Mouse (Mus musculus) layer of hippocampus, adult 18-20 months (tissue): ENCODE measurements around the gene Pcbp4. TPM values are rescaled to one million over a fixed set of nuclear protein-coding genes. Genes with fewer than 3 reads are reported as not detected.

Source experiments
- DNase-seq, 2 experiments: peaks; one replicate each; pipeline ENCODE4 v3.0.0; 2022; ENCODE audit warnings: low spot score in 2 of 2
- total RNA-seq, 2 experiments: library from RNA; stranded (reverse); gene quantifications; 2 replicates each; pipeline ENCODE4 v1.2.3; 2021

Pcbp4 gene
- total RNA-seq, 2 experiments from 2014 or later, result 186 to 198 TPM

DNA sequence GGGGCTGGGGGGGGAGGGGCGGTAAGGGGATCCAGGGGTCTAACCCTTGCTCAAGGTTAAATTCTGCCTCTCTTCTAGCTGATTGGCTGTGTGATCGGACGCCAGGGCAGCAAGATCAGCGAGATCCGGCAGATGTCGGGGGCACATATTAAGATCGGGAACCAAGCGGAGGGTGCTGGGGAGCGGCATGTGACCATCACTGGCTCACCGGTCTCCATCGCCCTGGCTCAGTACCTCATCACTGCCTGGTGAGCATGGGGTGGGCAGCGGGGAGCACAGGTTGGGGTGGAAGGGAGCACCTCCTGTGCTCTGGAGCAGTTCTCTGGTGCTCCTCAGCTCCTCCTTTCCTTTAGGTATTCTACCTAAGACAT lies 9.3 kb downstream of the Pcbp4 start:
- no peak for DNase-seq

DNA sequence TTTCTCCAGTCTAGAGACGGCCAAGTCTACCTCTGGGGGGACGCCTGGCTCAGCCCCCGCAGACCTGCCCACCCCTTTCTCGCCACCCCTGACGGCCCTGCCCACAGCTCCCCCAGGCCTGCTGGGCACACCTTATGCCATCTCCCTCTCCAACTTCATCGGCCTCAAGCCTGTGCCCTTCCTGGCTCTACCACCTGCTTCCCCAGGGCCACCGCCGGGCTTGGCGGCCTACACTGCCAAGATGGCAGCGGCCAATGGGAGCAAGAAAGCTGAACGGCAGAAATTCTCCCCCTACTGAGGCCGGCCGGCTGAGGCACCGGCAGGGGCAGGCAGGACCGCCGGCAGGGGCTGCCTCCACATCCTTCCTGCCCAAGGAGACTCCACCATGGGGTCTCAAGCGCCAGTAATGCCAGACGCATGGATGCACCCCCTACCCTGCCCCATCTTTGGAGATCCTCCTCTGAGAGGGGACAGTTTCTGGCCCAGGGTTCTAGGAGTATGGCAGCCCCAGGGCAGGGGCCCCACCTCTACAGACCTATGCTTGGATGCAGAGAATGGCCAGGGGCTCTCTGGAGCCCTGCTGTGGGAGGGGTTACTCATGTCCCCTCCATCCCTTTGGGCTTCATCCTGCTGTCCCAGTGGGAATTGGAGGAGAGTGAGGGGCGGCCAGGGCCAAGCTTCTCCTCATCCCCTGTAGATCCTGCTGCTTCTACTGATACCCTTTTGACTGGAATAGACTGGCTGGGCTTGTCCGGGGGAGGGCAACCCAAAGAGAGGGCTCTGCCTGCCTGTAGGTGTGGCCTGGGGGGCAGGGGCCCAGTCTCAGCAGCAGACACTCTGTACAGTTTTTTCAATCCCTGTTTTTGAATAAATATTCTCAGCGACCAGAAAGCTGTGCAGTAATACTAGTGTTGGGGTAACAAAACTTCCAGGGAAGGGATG lies 10.3 kb downstream of the Pcbp4 start:
- no peak for DNase-seq

DNA sequence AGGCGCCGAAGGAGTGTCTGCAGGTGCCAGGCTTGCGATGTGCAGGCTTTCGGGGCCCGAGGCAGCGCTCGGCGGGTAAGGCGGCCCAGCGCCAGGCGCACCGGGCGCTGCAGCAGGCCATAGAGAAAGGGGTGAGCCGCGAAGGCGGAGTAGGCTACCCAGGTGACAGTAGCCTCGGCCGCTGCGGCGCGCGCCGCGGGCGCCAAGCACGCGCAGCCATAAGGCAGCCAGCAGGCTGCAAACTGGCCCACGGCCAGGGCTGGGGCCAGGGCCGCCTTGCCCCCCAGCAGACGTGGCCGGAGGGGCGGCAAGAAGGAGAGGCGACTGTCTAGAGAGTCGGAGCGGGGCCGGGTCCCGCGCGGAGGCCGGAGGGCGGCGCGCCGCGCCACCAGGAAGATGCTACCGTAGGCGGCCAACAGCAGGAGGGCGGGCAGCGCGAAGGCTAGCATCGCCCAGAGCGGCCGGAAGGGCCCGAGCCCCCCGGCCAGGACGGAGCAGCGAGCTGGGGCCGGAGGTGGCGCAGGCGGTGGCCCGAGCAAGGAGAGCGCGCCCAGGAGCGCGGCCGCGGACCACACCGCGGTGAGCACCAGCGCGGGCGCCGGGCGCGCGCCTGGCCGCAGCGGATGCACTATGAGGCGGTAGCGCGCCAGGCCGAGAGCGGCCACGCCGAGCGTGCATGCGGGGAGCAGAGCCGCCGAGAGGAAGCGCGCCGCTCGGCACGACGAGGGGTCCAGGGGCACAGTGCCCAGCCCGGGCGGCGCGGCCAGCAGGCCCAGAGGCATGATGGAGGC lies 11.9 kb downstream of the Pcbp4 start:
- peak in 1 of 2 experiments; percentile 80 for DNase-seq

DNA sequence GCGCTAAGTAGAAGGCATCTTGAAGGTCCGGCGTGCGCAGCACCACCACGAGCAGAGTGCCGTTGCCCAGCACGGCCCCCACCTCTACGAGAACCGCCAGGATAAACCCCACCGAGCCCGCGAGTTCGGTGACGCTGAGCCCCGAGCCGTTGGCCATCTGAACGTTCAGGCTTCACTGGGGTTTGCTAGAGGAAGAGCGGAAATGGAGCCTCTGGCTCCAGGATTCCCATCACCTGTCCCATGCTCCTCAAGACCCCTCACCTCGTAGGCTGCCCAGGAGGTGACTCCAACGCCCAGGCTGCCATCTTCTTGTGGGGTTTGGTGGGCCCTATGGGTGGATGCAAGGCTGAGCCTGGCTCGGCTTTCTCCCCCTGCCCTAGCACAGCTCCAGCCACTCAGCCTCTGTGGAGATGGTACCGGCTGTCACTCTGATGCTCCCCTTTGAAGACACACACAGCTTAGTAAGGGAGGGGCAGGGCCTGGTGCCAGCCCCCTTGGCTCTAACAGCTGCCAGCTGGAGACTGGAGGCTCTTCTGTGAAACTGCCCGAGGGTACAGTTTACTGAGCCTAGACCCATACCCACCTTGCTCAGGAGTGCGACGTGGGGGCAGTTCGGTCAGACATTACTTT lies 12.6 kb downstream of the Pcbp4 start, which contains the start of gene Gpr62:
Gene Gpr62 (minus strand): TSS at position 368 of the 630 bp plus-strand sequence.
- peak in 1 of 2 experiments; percentile 76 for DNase-seq

DNA sequence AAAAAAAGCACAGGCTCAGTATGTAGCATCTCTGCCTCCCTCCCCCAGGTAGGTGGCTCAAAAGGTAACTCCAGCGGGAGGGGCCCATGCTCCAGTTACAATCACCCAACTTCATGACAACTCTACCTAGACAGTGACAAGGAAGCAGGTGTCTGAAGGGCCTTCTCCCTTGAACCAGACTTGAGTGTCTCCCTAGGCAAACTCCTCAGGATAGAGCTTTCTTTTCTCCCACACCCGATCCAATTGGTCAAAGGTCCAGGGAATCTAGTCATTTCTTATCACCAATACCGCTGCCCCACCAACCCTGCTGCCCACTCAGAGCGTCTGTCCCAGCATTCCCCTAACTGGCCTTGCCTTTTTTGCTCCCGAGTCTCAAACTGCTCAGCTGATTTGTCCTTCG lies 13.6 kb downstream of the Pcbp4 start:
- DNase-seq, result no peak

DNA sequence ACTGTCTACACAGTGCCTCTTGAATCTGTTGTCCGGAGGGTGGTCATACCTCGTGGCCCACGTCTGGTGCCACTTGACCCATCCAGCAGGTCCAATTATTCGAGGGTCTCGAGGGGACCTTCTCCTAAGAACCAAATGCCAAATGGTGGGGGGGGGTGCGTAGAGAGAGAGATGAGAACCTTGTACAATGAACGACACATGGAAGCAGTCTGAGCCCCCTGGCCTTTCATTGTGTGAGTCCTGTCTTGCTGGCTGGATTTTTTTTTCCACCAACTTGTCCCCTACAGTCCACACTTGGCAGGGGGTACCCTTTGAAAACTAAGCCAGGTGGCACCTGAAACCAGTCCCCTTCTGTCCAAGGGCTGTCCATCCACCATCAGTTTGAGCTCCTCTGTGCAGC lies 14.7 kb downstream of the Pcbp4 start:
- no peak for DNase-seq

DNA sequence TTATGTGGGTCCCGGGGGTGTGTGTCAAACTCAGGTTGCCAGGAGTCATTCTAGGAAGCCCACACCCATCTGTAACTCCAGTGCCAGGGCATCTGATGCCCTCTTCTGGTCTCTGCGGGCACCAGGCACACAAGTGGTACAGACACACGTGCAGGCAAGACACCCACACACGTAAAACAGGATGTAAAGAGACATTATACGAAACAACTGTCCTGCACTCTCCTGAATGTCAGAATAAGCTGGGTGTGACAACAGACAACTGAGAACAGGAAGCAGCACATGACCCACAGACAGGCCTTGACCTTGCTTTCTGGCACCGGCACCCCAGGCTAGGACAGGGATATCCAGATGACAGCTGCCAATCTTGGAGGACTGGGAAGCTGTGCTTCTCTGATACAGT lies 16.2 kb downstream of the Pcbp4 start:
- no peak for DNase-seq

DNA sequence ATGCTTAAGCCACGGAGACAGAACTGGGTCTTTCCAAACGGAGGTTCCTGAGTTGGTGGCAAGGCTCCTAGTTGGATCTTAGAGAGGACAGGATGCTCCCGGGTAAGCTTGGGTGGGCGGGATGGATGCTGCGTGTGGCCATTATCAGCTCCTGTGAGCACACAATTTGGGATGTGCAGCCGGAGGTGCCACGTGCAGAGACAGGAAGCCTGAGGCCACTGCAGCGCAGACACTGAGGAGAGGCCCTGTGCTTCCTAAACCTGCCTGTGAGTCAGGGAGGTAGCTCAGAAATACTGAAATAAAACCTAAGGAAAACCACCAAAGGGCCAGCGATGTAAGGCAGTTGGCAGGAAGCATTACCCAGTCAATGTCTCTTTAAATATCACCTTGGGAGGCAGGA lies 16.7 kb downstream of the Pcbp4 start:
- DNase-seq, result no peak

DNA sequence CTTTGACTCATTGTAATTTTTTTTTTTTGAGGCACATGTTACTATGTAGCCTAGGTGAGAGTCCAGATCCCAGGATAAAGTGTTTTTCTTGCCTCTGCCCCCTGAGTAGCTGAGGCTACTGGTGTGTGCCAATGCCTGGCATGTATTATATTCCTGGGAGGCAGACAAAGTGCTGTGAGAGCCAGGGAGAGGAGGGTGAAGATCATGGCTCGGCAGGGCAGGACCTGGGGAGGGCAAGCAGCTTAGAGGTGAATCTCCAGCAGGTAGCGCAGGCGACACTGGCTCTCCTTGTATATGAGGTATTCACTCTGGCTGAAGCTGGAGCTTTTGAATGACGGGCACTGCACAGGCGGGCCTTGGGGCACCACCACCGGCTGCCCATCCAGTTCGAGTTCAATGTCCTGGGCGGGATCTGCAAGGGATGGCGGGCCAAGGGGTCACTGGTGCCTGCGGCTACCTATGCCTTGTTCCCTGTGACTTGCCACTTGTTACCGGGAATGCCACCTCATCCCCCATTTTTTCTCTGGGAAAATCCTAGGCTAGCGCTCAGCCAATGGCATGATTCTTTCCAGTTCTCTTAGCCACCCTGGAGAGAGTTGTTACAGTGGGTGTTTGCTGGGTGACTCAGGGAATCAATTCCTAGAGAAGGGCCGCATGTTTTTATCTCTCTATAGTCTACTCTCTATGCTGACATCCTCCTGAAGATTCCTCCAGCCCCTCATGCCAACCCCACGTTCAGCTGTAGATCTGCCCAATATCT lies 18.1 kb downstream of the Pcbp4 start:
- no peak for DNase-seq

DNA sequence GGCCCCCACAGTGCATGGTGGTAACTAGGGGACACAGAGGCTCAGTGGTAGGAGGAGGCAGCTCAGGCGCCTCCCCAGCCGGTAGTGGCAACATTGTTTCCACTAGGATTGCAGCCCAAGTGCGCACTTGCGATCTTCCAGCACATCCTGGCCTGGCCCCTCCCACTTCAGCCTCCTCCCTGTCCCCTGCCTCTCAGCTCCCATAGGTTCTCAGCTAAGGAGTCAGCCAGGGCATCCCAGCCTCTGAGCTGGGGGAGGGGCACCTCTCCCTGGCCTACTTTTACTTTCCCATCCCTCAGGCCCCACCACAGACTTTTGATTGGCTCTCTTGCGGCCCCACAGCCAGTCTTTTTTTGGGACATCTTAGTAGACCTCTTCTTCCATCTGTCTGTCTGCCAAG lies 18.8 kb downstream of the Pcbp4 start:
- DNase-seq, result no peak

DNA sequence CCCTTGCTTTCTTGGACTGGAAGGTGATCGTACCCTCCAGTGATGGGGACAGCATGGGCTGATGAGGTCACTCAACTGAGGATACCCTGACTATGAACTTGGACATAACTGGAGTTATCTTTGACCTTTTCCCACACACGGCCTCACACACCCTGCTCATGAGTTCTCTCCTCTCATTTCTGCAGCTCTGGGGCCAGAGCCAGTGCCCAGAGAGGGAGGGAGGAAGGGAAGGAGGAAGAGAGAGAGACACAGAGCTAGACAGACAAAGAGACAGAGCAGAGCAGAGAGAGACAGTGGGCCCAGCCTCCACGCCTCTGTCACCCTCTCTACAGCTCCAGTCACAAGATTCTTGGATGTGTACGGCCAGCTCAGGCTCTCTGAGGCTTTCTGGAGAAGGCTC lies 19.2 kb downstream of the Pcbp4 start:
- DNase-seq, result no peak

DNA sequence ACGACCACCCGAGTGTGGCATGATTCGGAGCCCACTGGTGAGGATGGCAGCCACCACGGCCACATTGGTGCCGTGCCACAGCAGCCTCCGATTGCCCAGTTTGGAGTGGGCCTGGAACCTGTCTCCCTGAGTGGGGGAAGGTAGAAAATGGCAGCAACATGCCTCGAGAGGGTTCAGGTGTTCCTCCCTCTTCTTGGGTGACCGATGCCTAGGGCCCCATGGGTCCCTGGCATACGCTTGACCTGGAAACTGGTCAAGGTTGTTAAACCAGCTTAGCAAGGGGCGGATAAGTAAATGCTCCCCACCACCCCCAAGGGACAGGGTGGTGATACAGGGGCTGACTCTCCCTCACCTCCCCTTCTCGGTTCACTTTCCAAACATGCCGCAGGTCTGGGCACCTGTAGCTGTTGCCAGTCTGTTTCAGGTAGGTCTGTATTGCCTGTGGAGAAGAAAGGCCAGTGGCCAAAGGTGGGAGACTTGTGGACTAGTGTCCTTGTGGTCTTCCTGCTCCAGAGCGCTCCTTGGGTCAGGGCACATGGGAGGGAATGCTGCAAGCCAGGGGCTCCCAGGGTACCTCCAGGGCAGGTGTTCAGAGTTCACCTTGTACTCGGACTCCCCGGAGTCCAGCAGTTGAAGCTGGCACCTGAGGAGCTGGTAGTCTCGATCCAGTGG lies 20.1 kb downstream of the Pcbp4 start:
- peak in 1 of 2 experiments; percentile 1 for DNase-seq

DNA sequence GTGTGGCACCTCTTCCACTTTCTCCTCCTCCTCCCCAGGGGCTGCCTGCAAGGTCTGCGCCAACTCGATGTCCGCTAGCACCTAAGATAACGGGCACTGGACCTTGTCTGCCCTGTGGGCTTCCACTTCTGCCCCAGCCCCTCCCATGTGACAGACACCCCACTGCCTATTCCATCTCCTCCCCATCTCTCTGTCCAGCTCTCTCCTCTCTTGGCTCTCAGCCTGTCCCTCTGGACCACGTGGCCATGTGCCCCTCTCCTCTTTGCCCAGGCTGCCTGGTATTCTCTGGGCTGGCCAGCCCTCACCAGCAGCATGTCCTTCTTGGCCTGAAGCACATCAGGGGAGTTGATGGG lies 20.6 kb downstream of the Pcbp4 start:
- peak in 1 of 2 experiments; percentile 6 for DNase-seq

DNA sequence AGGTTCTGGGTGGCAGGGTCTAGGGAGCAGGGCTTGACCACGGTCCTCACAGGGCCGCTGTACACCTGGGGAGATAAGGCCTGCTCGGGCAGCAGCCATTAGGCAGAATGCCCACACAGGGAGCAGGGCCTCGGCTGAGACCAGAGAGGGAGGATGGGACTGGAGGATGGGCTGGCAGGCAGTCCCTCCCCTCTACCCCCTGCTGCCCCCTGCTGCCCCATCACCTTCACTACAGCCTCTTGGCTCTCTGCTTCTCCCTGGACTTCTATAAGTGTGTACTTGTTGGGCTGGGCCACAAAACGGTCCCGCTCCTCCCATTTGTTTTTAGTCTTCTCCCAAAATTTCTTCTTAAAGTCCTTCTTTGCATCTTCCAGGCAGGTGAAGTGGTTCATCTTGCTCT lies 21.4 kb downstream of the Pcbp4 start:
- DNase-seq, result peak in 1 of 2 experiments; percentile 58

DNA sequence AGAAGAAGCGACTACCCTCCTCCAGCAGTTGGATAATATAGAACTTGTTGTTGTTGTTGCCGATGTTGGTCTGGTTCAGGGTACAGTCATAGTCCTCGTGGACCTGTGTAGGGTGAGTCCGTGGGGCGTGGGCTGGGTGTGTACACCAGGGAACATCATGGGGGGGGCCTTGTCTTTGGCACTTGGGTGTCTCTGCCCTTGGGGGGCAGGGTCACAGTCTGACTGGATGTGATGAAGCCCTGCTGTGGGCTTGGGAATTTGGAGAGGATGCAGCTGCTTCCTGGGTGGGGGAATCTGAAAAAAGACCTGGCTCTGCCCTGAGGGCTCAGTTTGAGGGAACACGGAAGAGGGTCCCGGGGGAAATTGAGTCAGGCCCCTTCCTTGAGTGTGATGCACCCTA lies 22.0 kb downstream of the Pcbp4 start:
- no peak for DNase-seq

DNA sequence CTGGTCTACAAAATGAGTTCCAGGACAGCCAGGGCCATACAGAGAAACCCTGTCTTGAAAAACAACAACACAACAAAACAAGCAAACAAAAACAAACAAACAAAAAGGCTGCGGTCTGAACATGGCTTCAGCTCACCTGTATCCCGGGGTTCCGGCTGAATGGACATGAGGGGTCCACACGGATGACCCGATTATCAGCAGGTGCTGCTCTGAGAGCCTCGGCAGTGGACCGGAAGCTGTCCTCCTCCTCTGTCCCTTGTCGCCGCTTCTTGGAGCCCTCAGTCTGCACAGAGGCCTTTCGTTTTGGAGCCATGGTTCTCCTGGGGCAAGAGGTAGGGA lies 22.5 kb downstream of the Pcbp4 start, which contains the start of gene Rrp9:
Gene Rrp9 (plus strand): TSS at position 301 of the 339 bp plus-strand sequence.
- no peak for DNase-seq

DNA sequence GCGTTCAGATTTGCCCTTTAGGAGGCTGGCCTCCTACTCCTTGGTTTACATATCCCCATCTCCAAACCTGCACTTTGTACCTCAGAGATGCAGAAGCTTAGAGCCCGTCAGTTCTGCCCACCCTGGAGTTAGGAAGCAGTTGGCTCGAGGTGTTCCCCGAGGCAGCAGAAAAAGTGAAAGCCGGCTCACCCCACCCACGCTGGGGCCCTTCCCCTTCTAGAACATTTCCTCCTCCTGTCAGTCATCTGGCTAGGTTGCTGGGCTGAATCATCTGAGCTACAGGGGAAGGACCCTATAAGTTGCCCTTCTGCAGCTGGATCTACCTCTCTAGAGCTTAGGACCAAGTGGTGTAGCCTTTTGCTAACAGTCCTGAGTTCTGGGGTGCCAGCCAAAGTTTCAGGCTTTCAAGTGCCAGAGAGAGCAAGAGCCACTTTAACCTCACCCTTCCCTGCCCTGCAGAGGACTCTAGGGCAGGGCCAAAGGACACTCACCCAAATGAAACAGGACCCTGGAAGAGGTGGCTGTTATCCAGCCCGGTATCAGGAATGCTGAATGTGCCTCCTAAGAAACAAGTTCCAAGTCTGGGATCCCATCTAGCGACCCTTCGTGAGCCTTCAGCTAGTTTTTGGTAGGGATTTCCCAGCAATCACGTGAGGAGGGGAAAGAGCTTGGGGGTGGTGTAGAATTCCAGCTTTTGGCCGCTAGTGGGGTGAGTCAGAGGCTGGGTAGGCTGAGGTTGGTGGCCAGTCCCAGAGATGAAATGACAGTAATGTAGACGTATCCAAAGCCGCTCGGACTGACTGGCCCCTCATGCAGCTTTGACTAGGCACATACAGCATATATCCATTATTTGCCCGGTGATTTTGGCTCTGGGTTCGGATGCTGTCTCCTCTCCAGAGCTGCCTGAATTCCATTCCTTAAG lies 23.2 kb downstream of the Pcbp4 start:
- DNase-seq, result peak in 1 of 2 experiments; percentile 28

DNA sequence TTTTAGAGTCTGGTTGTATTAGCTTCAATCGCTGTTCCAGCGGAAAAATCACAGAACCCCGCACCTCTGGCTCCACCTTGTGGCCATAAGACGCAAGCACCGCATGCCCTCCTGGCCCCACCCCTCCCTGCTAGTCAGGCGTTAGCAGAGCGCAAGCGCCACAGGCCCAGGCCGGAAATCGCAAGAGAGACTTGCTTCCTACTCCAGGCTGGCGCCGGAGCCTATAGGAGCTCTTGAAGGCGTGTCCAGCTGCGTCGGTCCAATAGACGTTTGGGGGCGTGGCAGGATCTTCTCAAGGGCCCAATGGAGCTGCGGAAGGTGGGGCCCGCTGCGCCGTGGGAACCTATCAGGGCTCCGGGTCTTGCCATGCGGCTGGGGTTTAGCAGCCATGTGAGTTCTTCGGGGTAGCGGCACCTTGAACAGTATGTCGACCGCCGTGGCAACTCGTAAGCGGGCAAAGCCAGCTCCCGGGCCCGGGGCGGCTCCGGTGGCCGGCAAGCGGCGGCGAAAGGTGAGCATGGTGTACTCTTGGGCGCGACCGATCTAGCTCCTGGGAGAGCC lies 23.9 kb downstream of the Pcbp4 start, which contains the start of gene Parp3:
Gene Parp3 (minus strand): TSS at position 26 of the 561 bp plus-strand sequence.
- DNase-seq, result peak; percentile 100

DNA sequence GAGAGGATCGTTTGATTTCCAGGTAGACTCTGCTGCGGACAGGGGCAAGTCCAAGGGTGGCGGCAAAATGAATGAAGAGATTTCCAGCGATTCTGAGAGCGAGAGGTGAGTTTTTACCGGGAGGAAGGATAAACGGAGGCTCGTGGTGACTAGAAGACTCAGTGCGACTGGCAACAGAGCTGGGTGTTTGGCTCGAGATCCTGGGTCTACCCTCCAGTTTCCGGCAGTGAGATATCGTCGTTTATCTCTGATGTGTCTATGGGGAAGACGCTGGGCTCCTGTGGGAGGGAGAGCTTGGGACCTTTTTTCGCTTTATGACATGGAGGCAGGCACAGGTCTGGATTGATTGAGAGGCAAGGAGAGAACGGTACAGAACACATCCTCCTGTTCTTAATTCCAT lies 24.6 kb downstream of the Pcbp4 start:
- DNase-seq, result no peak
